Mouse (Mus musculus) midbrain, postnatal 0 days (tissue): ENCODE results near the gene Tex50. TPM values are rescaled to one million over a fixed set of nuclear protein-coding genes. Genes with fewer than 3 reads are reported as not detected.

Experiments used
- ATAC-seq: fragments of 200-750 bp; cut with Nextera tagmentation; 2 replicates; pipeline ENCODE4 v1.8.0; 2017; ENCODE audit warnings: moderate number of reproducible peaks, mild to moderate bottlenecking, moderate TSS enrichment, moderate library complexity; ENCODE audit not compliant: low FRiP score
- DNase-seq: peaks from one replicate; pipeline ENCODE4 v3.0.0-alpha.2; 2015; ENCODE audit warnings: low spot score
- H3K27ac ChIP-seq: fragments of 300-500 bp; sonication (generic); 2 replicates; pipeline ENCODE4 v1.5.1; 2014; ENCODE audit warnings: low read depth, mild to moderate bottlenecking, low read length, mixed read lengths
- H3K27me3 ChIP-seq: fragments of 300-500 bp; sonication (generic); 2 replicates; pipeline ENCODE4 v1.6.1; 2014; ENCODE audit warnings: low read length, control low read depth, mixed read lengths; ENCODE audit not compliant: insufficient read depth
- H3K36me3 ChIP-seq: fragments of 300-500 bp; sonication (generic); 2 replicates; pipeline ENCODE4 v1.6.1; 2014; ENCODE audit warnings: low read length, control low read depth, mixed read lengths; ENCODE audit not compliant: insufficient read depth
- H3K4me1 ChIP-seq: fragments of 300-500 bp; sonication (generic); 2 replicates; pipeline ENCODE4 v1.6.1; 2014; ENCODE audit warnings: mild to moderate bottlenecking, control low read depth, antibody characterized with exemption, low read length, mixed read lengths; ENCODE audit not compliant: insufficient read depth
- H3K4me2 ChIP-seq: fragments of 300-500 bp; sonication (generic); 2 replicates; pipeline ENCODE4 v1.6.1; 2014; ENCODE audit warnings: low read depth, mild to moderate bottlenecking, low read length, mixed read lengths; ENCODE audit not compliant: poor library complexity, severe bottlenecking
- H3K4me3 ChIP-seq: fragments of 300-500 bp; sonication (generic); 2 replicates; pipeline ENCODE4 v1.5.1; 2014; ENCODE audit warnings: low read depth, mild to moderate bottlenecking, low read length, moderate library complexity
- H3K9ac ChIP-seq: fragments of 300-500 bp; sonication (generic); replicated peaks from 2 replicates; pipeline ENCODE4 v1.6.1; 2014; ENCODE audit warnings: mild to moderate bottlenecking, low read length, moderate library complexity, mixed read lengths; ENCODE audit not compliant: poor library complexity, severe bottlenecking
- H3K9me3 ChIP-seq: fragments of 300-500 bp; sonication (generic); 2 replicates; pipeline ENCODE4 v1.6.1; 2016; ENCODE audit warnings: low read length, control low read depth
- CTCF ChIP-seq: IDR thresholded peaks from 2 replicates; pipeline ENCODE4 v1.5.1; 2016; ENCODE audit warnings: antibody characterized with exemption, mild to moderate bottlenecking
- WGBS: fragments of 180-500 bp; shearing (Covaris S2); extraction: QIAGEN DNeasy Blood & Tissue Kit; methylation state at CpG from one replicate; pipeline ENCODE4 v1.1.7; 2014; 5-methylcytosine and 5-hydroxymethylcytosine counted together
- polyA plus RNA-seq: library from polyadenylated mRNA; unstranded; fragments of >200 nt; fragmentation: Nextera tagmentation; extraction: Ambion mirVana; gene quantifications from 2 replicates; pipeline ENCODE4 v1.2.1, GENCODE M21; 2015
- total RNA-seq: library from RNA; depleted of rRNA; stranded (reverse); fragments of >200 nt; gene quantifications from 2 replicates; pipeline ENCODE4 v1.2.3, GENCODE M21; 2014

Tex50 gene
- total and polyA plus RNA-seq, 2 experiments from 2014 or later: 0.73 TPM; not detected in 1

DNA sequence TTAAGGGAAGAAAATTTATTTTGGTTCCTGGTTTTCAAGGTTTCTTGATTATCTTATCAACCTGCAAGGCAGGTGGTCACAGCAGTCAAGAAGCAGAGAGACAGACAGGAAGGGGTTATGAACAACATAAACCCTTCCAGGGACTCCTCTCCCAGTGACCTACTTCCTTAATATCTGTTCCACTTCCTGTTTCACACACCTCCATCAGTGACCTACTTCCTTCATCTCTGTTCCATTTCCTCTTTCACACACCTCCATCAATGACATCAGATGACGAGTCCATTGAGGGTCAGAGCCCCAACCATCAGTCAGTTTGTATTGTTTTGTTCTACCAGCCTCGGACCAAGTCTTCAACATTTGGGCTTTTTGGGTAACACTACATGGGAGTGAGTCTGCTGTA lies 19.6 kb downstream of the Tex50 start:
- no peak for ATAC-seq

DNA sequence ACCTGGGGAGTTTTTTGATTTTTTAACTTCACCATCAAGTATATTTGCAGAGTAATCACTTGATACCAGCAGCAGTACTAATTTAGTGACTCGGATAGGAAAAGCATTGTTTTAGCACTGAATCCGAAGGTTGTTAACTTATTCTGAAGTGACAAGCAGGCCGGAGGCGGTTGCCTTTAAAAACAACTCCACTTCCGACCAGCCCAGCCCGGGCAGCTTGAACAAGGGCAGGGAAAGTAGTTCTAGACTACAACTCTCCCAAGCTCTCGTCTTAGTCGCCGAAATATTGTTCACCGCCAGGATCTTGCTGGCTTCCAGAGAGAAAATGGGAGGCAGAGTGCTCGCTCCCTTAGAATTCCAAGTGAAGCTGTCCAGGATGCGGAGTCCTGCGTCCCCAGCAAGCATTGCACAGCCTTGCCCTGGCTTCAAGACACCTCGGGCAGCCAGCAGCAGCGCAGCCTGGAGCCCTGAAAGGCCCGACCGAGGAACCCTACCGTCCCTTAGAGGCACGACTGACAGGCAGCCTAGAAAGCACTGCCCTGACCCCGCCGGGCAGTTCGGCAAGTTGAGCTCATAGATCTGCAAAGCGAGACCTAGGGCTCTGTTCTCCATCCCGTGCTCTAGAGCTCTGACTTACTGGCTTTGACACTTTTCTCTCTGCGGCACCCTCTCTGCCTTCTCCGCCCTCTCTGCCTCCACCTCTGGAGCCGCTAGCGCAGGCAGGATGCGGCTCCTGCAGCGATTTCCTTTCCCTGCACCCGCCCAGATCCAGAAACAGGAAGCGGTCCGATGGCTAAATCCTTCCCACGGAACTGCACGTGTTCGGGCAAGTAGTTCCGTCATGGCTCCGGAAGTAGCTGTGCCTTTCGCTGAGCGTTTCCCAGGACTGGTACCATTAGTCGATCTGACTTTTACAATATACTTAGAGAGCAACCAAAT lies 28.1 kb downstream of the Tex50 start, which contains the start of gene Klhl20:
TSS of gene Klhl20 (minus strand) at position 786 of the 939 bp plus-strand sequence.
- ATAC-seq (peak; percentile 98), DNase-seq (peak; percentile 95)
- peak; percentile 13; the same call in 1 of the 2 replicates for TF ChIP-seq CTCF
- Histone ChIP-seq H3K4me3 (peak within 1 kb of the TSS; percentile 85), H3K36me3 (no peaks in the 10 kb centered on the region), H3K9ac (peak within 1 kb of the TSS; percentile 84), H3K9me3 (no peaks in the 10 kb centered on the region), H3K27ac (peak within 1 kb of the TSS; percentile 78), H3K27me3 (no peaks in the 10 kb centered on the region; the same call in 1 of the 2 replicates), H3K4me2 (peak within 1 kb of the TSS; percentile 82), H3K4me1 (peaks cover 5% of the 10 kb centered on the region; the same call in 1 of the 2 replicates)
- 2% methylated on average over 41 of the region's 41 CpGs for WGBS

More for the DNA sequence above, 19.6 kb downstream of the Tex50 start:
- no peak for DNase-seq
- Histone ChIP-seq H3K9ac (no peak overlapping the region), H3K9me3 (no peaks in the 10 kb centered on the region), H3K27me3 (0 out of 2 replicates have a peak, but pooled peaks cover 6% of the 10 kb centered on the region), H3K4me2 (no peak overlapping the region), H3K27ac (no peak overlapping the region), H3K4me3 (no peak overlapping the region), H3K36me3 (no peaks in the 10 kb centered on the region), H3K4me1 (no peaks in the 10 kb centered on the region; the same call in 1 of the 2 replicates)
- TF ChIP-seq CTCF: no peak
- WGBS: 95% methylated on average over 2 of the region's 2 CpGs

DNA sequence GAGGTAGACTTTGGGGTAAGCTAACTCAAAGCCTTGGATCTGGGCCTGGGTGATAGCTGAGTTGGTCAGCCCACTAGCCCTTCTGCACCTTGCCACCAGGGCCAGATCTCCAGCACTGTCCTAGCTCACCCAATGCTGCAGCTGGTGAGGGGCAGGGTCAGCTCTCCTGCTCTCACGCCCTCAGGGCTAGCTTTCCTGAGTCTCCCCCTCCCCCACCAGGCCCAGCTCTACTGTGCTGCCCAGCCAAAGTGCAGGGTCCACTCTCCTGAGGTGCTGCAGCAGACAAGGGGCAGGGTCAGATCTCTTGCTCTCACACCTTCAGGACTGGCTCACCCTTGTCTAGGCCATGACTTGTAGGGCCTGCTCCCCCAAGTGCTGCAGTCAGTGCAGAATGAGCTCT lies 32.7 kb downstream of the Tex50 start:
- WGBS: 88% methylated on average over 1 of the region's 1 CpGs
- no peaks in the 10 kb centered on the region for H3K27me3 ChIP-seq
- DNase-seq: no peak
- no peak overlapping the region for H3K4me3 ChIP-seq
- ATAC-seq: no peak
- H3K4me1 ChIP-seq: peaks cover 5% of the 10 kb centered on the region; the same call in 1 of the 2 replicates
- H3K36me3 ChIP-seq: no peaks in the 10 kb centered on the region
- H3K4me2 ChIP-seq: no peak overlapping the region
- no peak overlapping the region for H3K9ac ChIP-seq
- H3K9me3 ChIP-seq: no peaks in the 10 kb centered on the region
- TF ChIP-seq CTCF: no peak
- no peak overlapping the region for H3K27ac ChIP-seq

GRCm38 (mm10) chr1:161122661-161123418 lies 36.3 kb downstream of the Tex50 start:
- Histone ChIP-seq H3K4me1 (no peaks in the 10 kb centered on the region), H3K27me3 (no peaks in the 10 kb centered on the region), H3K9ac (no peak overlapping the region), H3K4me2 (no peak overlapping the region), H3K9me3 (no peaks in the 10 kb centered on the region), H3K27ac (no peak overlapping the region), H3K36me3 (no peaks in the 10 kb centered on the region), H3K4me3 (no peak overlapping the region)
- TF ChIP-seq CTCF: no peak
- ATAC-seq: no peak
- no peak for DNase-seq
- 93% methylated on average over 10 of the region's 10 CpGs for WGBS

GRCm38 (mm10) chr1:161114591-161114990 lies 44.5 kb downstream of the Tex50 start:
- Histone ChIP-seq H3K27ac (no peak overlapping the region), H3K9ac (no peak overlapping the region), H3K27me3 (no peaks in the 10 kb centered on the region), H3K4me1 (no peaks in the 10 kb centered on the region), H3K9me3 (no peaks in the 10 kb centered on the region), H3K36me3 (peaks cover 2% of the 10 kb centered on the region), H3K4me3 (no peak overlapping the region), H3K4me2 (no peak overlapping the region)
- no peak for TF ChIP-seq CTCF
- DNase-seq (no peak), ATAC-seq (no peak)
